Mouse (Mus musculus): ENCODE results near the gene Efhc1. TPM values are rescaled to one million over a fixed set of nuclear protein-coding genes. Genes with fewer than 3 reads are reported as not detected.
"Not testable (repeated sequence)": the region's sequence is repeated elsewhere in the genome, so short reads cannot be mapped to it uniquely, and the experiment has no call there.

Efhc1 gene
- polyA plus RNA-seq, 1 experiment: 4.2 TPM

DNA sequence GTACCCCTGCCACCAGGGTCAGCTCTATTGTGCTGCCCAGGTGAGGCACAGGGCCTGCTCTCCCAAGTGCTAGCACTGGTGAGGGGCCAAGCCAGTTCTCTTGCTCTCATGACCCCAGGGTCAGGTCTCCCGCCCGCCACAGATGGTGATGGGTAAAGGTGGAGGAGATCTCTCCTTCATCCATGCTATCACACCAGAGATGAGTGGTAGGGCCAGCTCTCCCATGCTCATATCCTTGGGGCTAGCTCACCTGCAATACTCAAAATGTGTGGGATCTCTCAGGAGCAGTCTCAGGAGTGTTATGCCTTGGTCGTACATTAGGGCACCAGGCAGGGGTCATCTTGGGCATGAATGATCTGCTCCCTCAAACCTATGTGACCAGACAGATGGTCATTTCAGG lies 36.7 kb upstream of the Efhc1 start:
- TF ChIP-seq EP300 (IDR thresholded peaks at IDR 0.05; ENCODE audit: insufficient read depth, low read depth, low read length) (no peak), CTCF (IDR thresholded peaks at IDR 0.05; ENCODE audit: low read depth, low read length) (no peak), POLR2A (IDR thresholded peaks at IDR 0.05; ENCODE audit: insufficient read depth, low read length) (no peak)
- no peak overlapping the region for H3K27ac ChIP-seq (ENCODE audit: insufficient read depth, low read length)

DNA sequence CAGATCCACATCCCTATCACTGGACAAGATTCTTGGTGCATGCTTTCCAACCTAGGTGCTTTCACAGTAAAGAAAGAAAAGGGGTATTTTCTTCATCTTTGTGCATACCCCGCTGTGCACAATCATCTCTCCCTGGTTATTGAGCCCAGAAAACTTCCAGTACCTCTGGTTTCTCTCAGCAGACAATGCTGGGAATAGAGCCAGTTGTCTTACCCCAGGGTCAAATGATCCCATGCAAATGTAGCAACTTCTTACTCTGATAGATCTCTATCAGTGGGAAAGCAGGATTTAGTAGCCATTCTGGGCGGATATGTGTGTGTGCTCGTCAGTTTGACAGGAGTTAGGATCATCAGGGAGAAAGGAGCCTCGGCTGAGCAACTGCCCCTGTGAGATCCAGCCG lies 35.8 kb upstream of the Efhc1 start:
- Histone ChIP-seq H3K4me1 (ENCODE audit: control insufficient read depth, insufficient read depth, low read length) (no peaks in the 10 kb centered on the region), H3K36me3 (ENCODE audit: control insufficient read depth, insufficient read depth, low read length, poor library complexity, severe bottlenecking) (no peaks in the 10 kb centered on the region), H3K9me3 (replicated peaks; ENCODE audit: control insufficient read depth, insufficient read depth, low read length, poor library complexity, severe bottlenecking) (no peaks in the 10 kb centered on the region), H3K9ac (ENCODE audit: low read depth, poor library complexity, severe bottlenecking) (no peak overlapping the region), H3K27ac (ENCODE audit: insufficient read depth, low read length) (no peak overlapping the region), H3K4me3 (ENCODE audit: low read depth, low read length) (no peak overlapping the region), H3K27me3 (ENCODE audit: control insufficient read depth, insufficient read depth, low read length, poor library complexity, severe bottlenecking) (no peaks in the 10 kb centered on the region)
- TF ChIP-seq EP300 (IDR thresholded peaks at IDR 0.05; ENCODE audit: insufficient read depth, low read depth, low read length) (no peak), POLR2A (IDR thresholded peaks at IDR 0.05; ENCODE audit: insufficient read depth, low read length) (no peak)

More for the DNA sequence above, 36.7 kb upstream of the Efhc1 start:
- H3K9ac ChIP-seq (ENCODE audit: low read depth, poor library complexity, severe bottlenecking): no peak overlapping the region
- peaks cover under 1% of the 10 kb centered on the region for H3K4me1 ChIP-seq (ENCODE audit: control insufficient read depth, insufficient read depth, low read length)
- H3K27me3 ChIP-seq (ENCODE audit: control insufficient read depth, insufficient read depth, low read length, poor library complexity, severe bottlenecking): no peaks in the 10 kb centered on the region
- H3K36me3 ChIP-seq (ENCODE audit: control insufficient read depth, insufficient read depth, low read length, poor library complexity, severe bottlenecking): no peaks in the 10 kb centered on the region
- no peak overlapping the region for H3K4me3 ChIP-seq (ENCODE audit: low read depth, low read length)
- H3K9me3 ChIP-seq (replicated peaks; ENCODE audit: control insufficient read depth, insufficient read depth, low read length, poor library complexity, severe bottlenecking): no peaks in the 10 kb centered on the region

DNA sequence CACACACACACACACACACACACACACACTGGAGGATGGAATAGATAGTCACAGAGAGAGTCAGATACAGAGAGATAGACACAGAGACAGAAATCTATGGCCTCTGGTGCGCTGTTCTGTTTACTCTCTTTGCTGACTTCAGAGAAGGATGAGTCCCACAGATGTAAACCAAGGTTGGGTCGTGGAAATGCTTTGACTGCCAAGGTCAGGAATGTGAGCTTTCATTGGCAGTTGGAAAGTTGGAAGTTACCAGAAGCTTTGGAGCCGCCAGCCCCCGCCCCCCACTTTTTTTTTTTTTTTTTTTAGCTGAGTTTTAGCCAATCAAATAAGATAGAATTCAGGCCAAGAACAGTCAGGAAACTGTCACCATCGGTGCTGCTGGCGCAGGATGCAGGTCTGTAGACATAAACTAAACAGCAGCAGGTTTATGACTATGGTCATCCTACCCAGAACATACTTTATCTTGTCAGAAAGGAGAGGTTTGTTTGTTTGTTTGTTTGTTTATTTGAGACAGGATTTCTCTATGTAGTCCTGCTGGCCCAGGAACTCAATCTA lies 33.9 kb upstream of the Efhc1 start:
- Histone ChIP-seq H3K4me3 (ENCODE audit: low read depth, low read length) (no peak overlapping the region), H3K27ac (ENCODE audit: insufficient read depth, low read length) (no peak overlapping the region), H3K9ac (ENCODE audit: low read depth, poor library complexity, severe bottlenecking) (no peak overlapping the region), H3K4me1 (ENCODE audit: control insufficient read depth, insufficient read depth, low read length) (no peaks in the 10 kb centered on the region), H3K27me3 (ENCODE audit: control insufficient read depth, insufficient read depth, low read length, poor library complexity, severe bottlenecking) (no peaks in the 10 kb centered on the region), H3K9me3 (replicated peaks; ENCODE audit: control insufficient read depth, insufficient read depth, low read length, poor library complexity, severe bottlenecking) (no peaks in the 10 kb centered on the region), H3K36me3 (ENCODE audit: control insufficient read depth, insufficient read depth, low read length, poor library complexity, severe bottlenecking) (no peaks in the 10 kb centered on the region)
- TF ChIP-seq POLR2A (IDR thresholded peaks at IDR 0.05; ENCODE audit: insufficient read depth, low read length) (no peak), EP300 (IDR thresholded peaks at IDR 0.05; ENCODE audit: insufficient read depth, low read depth, low read length) (no peak)

DNA sequence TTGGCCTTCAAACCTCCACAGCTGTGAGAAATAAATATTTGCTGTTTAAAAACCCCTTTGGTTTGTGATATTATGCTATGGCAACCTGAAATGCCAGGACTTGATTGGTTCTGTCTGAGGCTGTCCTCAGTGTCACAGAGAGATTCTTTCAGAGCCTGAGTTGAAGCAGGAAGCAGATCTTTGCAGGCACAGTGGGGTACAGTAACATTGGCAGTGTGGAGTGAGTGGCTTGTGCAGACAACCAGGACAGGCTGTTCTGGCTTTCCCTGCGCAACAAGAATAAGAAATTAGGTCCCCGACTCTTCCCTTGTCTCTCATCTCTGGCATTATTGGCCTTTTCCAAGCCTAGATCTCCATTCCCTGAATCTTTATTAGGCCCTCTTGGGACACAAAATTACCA lies 31.7 kb upstream of the Efhc1 start:
- H3K4me3 ChIP-seq (ENCODE audit: low read depth, low read length): no peak overlapping the region
- no peaks in the 10 kb centered on the region for H3K27me3 ChIP-seq (ENCODE audit: control insufficient read depth, insufficient read depth, low read length, poor library complexity, severe bottlenecking)
- no peaks in the 10 kb centered on the region for H3K36me3 ChIP-seq (ENCODE audit: control insufficient read depth, insufficient read depth, low read length, poor library complexity, severe bottlenecking)
- H3K4me1 ChIP-seq (ENCODE audit: control insufficient read depth, insufficient read depth, low read length): no peaks in the 10 kb centered on the region
- no peaks in the 10 kb centered on the region for H3K9me3 ChIP-seq (replicated peaks; ENCODE audit: control insufficient read depth, insufficient read depth, low read length, poor library complexity, severe bottlenecking)
- TF ChIP-seq EP300 (IDR thresholded peaks at IDR 0.05; ENCODE audit: insufficient read depth, low read depth, low read length) (no peak), CTCF (IDR thresholded peaks at IDR 0.05; ENCODE audit: low read depth, low read length) (no peak), POLR2A (IDR thresholded peaks at IDR 0.05; ENCODE audit: insufficient read depth, low read length) (no peak)
- H3K9ac ChIP-seq (ENCODE audit: low read depth, poor library complexity, severe bottlenecking): no peak overlapping the region
- H3K27ac ChIP-seq (ENCODE audit: insufficient read depth, low read length): no peak overlapping the region

DNA sequence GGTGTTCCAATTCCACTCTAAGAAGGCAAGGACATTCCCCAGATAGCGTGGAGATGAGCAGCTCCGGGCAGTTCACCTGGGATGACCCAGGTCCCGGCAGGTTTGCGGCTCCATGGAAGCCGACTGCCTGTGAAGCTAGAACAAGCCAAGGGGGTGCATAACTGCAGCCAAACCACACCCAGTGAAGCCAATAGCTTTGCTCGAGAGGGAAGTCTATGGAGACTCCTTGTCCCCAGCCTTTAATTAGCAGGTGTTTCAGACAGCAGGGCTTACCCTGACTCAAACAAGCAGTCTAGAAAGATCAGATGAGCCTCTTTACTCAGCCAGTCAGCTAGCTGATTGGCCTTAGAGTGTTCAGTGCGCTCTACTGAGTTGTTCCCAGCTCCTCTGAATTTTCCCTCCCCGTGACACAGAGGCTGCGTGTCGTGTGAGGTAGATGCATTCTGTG lies 30.3 kb upstream of the Efhc1 start:
- no peaks in the 10 kb centered on the region for H3K27me3 ChIP-seq (ENCODE audit: control insufficient read depth, insufficient read depth, low read length, poor library complexity, severe bottlenecking)
- no peak overlapping the region for H3K4me3 ChIP-seq (ENCODE audit: low read depth, low read length)
- H3K27ac ChIP-seq (ENCODE audit: insufficient read depth, low read length): no peak overlapping the region
- H3K9ac ChIP-seq (ENCODE audit: low read depth, poor library complexity, severe bottlenecking): no peak overlapping the region
- no peaks in the 10 kb centered on the region for H3K4me1 ChIP-seq (ENCODE audit: control insufficient read depth, insufficient read depth, low read length)
- H3K36me3 ChIP-seq (ENCODE audit: control insufficient read depth, insufficient read depth, low read length, poor library complexity, severe bottlenecking): no peaks in the 10 kb centered on the region
- no peaks in the 10 kb centered on the region for H3K9me3 ChIP-seq (replicated peaks; ENCODE audit: control insufficient read depth, insufficient read depth, low read length, poor library complexity, severe bottlenecking)
- TF ChIP-seq POLR2A (IDR thresholded peaks at IDR 0.05; ENCODE audit: insufficient read depth, low read length): no peak
- no peak for TF ChIP-seq CTCF (IDR thresholded peaks at IDR 0.05; ENCODE audit: low read depth, low read length)
- no peak for TF ChIP-seq EP300 (IDR thresholded peaks at IDR 0.05; ENCODE audit: insufficient read depth, low read depth, low read length)

DNA sequence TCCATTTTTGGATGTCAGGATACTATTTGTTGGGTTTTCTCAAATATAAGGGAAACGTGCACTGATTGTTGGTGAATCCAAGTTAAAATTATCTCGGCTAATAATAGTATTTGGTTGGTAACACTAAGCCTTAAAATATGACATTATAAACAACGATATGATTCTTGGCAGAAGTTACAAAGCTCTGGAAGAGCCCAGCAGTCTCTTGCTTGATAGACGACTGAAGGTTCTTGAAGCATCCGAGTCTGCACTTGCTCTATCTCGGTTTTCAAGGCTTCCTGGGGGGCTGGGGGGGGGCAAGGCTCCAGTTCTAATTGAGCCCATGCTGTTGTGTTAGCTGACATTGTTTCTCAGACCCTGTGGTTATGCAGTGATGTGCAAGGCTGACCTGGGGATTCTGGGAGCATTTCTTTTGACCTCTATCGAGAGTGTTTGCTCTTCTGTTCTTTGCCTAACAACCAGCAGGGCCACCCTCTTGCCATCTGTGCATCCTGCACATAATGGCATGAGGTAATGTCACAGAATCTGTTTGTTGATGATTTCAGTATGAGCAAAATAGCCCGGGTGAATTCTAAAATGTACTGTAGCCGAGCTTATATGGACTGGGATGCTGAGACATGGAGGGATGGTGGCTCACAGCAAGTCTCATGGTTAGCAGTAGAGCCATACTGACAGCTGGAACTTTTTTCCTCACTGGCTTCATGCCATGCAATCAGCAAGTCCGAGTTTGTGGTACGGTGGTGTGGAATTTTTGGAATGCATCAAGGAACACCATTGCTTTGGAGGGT lies 28.6 kb upstream of the Efhc1 start:
- Histone ChIP-seq H3K36me3 (ENCODE audit: control insufficient read depth, insufficient read depth, low read length, poor library complexity, severe bottlenecking) (no peaks in the 10 kb centered on the region), H3K27me3 (ENCODE audit: control insufficient read depth, insufficient read depth, low read length, poor library complexity, severe bottlenecking) (no peaks in the 10 kb centered on the region), H3K4me3 (ENCODE audit: low read depth, low read length) (no peak overlapping the region), H3K9ac (ENCODE audit: low read depth, poor library complexity, severe bottlenecking) (no peak overlapping the region), H3K9me3 (replicated peaks; ENCODE audit: control insufficient read depth, insufficient read depth, low read length, poor library complexity, severe bottlenecking) (no peaks in the 10 kb centered on the region), H3K4me1 (ENCODE audit: control insufficient read depth, insufficient read depth, low read length) (no peaks in the 10 kb centered on the region), H3K27ac (ENCODE audit: insufficient read depth, low read length) (no peak overlapping the region)
- TF ChIP-seq CTCF (IDR thresholded peaks at IDR 0.05; ENCODE audit: low read depth, low read length) (no peak), EP300 (IDR thresholded peaks at IDR 0.05; ENCODE audit: insufficient read depth, low read depth, low read length) (no peak), POLR2A (IDR thresholded peaks at IDR 0.05; ENCODE audit: insufficient read depth, low read length) (no peak)

DNA sequence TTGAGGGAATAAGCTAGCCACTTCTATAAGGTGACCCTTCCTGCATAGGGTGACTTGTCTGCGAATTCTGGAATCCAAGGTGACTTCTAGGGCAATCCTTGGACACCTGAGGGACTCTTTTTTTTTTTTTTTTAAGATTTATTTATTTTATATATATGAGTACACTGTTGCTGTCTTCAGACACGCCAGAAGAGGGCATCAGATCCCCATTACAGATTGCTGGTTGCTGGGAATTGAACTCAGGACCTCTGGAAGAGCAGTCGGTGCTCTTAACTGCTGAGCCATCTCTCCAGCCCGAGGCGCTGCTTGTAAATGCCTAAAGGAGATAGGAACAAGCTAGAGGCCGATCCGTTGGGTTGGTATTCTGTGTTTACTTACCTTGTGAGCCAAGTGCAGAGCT lies 26.1 kb upstream of the Efhc1 start:
- not testable (repeated sequence) for H3K9me3 ChIP-seq (replicated peaks; ENCODE audit: control insufficient read depth, insufficient read depth, low read length, poor library complexity, severe bottlenecking); H3K36me3 ChIP-seq (ENCODE audit: control insufficient read depth, insufficient read depth, low read length, poor library complexity, severe bottlenecking); H3K9ac ChIP-seq (ENCODE audit: low read depth, poor library complexity, severe bottlenecking); H3K4me3 ChIP-seq (ENCODE audit: low read depth, low read length); H3K27ac ChIP-seq (ENCODE audit: insufficient read depth, low read length); H3K27me3 ChIP-seq (ENCODE audit: control insufficient read depth, insufficient read depth, low read length, poor library complexity, severe bottlenecking); H3K4me1 ChIP-seq (ENCODE audit: control insufficient read depth, insufficient read depth, low read length)

Measured in ES-Bruce4 (cell line).